Mouse (Mus musculus): Measurements from ENCODE around the gene Naip2. TPM values are rescaled to one million over a fixed set of nuclear protein-coding genes. Genes with fewer than 3 reads are reported as not detected.

The Naip2 gene
- 1 to 10 TPM; 3.4 to 4.4 TPM for total RNA-seq (2023)

DNA sequence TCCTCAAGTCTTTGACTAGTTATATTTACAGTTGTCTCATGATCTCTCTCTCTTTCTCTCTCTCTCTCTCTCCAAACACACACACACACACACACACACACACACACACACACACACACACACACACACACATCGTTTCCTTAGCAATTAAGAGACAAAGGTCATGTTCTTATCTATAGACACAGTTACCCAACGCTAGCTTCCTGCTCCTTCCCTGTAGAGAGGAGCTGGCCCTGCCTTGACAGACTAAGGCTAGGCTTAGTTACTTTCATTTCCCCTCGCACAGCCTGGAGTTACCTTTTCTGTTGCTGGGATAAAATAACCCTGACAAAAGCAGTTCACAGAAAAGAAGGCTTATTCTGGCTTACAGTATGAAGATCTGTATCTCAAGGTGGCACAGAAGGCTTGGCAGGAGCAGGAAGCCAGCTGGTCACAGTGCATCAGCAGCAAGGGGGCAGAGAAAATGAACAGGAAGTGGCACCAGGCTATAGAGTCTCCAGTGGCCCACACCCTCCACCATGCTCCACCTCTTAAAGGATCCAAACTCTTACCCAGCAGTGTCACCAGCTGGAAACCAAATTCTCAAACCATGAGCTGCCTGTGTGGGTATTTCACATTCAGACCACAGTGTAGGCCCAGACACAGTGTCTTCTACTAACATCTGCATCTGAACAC lies at the start of gene Naip2:
Naip2 (minus strand) TSS at position 434 of the 675 bp plus-strand sequence.

DNA sequence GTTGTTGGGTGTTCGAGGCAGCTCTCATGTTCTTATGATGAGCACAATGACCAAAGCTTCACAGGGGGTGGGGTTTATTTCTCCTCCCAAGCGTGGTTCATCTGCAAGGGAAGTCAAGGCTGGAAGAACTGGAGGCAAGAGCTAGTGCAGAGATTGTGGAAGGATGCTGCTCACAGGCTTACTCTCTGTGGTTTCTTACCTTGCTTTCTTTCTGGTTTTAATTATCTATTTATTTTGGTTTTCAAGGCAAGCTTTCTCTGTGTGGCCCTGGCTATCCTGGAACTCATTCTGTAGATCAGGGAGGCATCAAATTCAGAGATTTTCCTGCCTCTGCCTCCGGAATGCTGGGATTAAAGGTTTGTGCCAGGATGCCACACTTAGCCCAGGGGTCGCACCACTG lies 44.3 kb upstream of the Naip2 start, which contains the start of gene Naip5:
Naip5 (minus strand) TSS at position 101 of the 400 bp plus-strand sequence.

DNA sequence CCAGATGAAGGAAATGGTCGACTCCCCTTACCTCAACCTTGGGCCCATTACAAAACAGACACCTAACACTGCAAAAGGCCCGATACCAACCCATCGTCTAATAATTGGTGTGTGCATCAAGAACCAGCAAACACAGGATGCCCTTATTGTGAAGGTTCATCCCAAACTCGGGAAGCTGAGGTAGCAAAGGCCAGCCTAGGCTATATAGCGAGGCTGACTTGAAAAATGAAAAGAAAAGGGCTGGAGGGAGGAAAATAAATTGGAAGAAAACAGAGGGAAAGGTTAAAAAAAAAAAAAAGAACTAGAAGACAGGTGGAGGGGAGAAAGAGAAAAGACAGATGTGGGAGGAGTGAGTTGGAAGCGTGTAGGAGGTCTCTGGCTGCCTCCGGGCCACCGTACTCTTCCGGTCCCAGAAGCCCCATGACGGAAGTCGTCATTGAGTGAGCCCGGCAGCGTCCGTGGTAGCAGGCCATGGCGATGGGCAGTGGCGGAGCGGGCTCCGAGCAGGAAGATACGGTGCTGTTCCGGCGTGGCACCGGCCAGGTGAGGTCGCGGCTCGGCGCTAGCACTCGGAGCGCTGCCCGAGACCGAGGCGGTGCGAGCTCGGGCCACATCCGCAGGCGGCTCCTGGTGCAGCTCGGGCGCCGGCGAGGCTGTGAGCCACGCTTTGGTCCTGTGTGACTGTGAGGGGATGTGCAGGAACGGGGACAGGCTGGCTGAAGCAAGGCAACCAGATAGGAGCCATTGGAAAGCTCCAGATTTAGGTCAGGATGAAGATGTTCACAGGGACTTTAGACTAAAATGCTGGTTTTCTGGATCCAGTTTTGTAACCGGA lies 77.3 kb downstream of the Naip2 start, which contains the start of gene Smn1:
Smn1 (plus strand) TSS at position 430 of the 835 bp plus-strand sequence.

DNA sequence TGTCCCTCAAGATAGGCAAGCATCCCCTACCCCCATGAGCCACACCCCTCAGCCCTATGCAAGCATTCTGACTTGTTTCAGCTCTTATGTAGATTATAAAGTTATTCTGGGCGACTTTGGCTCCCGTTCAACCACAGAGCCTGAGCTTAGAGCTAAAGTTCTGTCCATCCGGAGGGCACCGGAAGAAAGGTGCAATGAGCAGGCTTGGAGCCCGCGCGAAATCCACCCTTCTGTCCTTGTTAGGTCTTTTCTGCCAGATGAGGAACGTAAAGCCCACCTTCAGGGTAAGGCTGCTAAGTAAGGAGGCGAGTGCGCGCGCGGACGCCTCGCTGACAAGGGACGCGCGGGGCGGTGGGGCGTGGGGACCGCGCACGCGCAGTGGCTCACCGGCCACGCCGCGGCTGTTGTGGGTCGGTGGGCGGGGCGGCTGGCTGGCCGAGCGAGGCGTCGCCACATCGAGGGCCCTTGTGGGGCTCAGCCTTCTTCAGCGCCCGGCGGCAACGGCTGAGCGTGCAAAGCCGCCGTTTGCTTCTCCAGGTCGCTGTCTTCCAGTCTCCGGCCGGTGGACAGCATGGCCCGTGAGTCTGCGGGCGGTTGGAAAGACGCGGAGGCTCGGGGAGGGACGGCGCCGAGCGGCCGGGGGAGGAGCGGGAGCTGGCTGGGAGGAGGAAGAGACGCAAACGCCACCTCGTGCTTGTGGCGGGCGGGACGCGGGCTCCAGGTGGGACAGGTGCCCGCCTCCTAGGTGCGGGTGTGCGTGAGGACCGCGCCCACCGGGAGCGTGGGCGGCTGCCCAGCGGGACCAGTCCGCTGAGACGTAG lies 94.0 kb downstream of the Naip2 start, which contains the start of gene Serf1:
Serf1 (plus strand) TSS at position 361 of the 821 bp plus-strand sequence.

DNA sequence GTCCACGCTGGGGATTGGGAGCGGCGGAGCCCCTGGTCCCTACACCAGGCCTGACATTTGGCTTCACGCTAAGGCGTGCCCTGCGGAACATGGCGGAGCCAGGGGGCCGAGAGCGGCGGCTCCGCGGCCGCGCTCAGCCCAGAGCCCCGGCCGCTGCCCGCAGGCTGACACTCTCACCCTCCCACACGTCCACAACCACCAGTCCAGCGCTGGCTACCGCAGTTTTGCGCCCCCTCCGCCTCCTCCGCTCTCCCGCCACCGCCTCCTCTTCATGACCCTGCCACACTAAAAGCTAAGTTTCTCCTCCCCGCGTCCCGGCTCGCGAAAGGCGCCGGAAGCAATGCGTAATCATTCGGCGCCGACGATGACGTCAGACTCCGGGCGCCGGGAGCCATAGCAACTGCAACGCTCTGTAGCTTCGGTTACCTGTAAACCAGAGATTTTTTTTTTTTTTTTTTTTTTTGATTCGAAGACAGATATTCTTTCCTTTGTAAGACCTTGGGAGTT lies 98.1 kb downstream of the Naip2 start, which contains the start of gene Bdp1:
Bdp1 (minus strand) TSS at position 323 of the 507 bp plus-strand sequence.

Other genes starting within 250 kb of the Naip2 start
- gene Mccc2, start 186.5 kb downstream of the Naip2 start, total RNA-seq (2023), result 10 to 100 TPM; 15.3 to 21.3 TPM
- gene Bdp1, start 98.0 kb downstream of the Naip2 start, total RNA-seq (2023), result 10 to 100 TPM; 93.8 to 94.1 TPM
- 1 to 10 TPM; 1.7 to 5.3 TPM for gene Serf1, start 94.1 kb downstream of the Naip2 start, total RNA-seq (2023)
- 10 to 100 TPM; 72.5 to 86.6 TPM for gene Smn1, start 77.2 kb downstream of the Naip2 start, total RNA-seq (2023)
- gene Naip5, start 44.2 kb upstream of the Naip2 start, total RNA-seq (2023), result 1 to 10 TPM; 5.1 to 6.5 TPM
- gene Naip6, start 115.6 kb upstream of the Naip2 start, total RNA-seq (2023), result 1 to 10 TPM; 2.7 to 3.8 TPM